Mouse (Mus musculus) bone marrow, adult 2 months (tissue): ENCODE results near the gene Asap3. TPM values are rescaled to one million over a fixed set of nuclear protein-coding genes. Genes with fewer than 3 reads are reported as not detected.
A peak's percentile ranks its signal among the peaks of the same experiment; 100 is the strongest.

Source experiments
- H3K27ac ChIP-seq: fragments of 200-500 bp; 2 replicates; pipeline ENCODE4 v1.5.1; 2012; ENCODE audit warnings: low read depth, mild to moderate bottlenecking, control low read depth, inconsistent platforms, low read length; ENCODE audit not compliant: control insufficient read depth, poor library complexity, insufficient read depth
- H3K4me1 ChIP-seq: fragments of 200-500 bp; 2 replicates; pipeline ENCODE4 v1.6.1; 2011; ENCODE audit warnings: low read length; ENCODE audit not compliant: control insufficient read depth, insufficient read depth
- H3K4me3 ChIP-seq: fragments of 200-500 bp; replicated peaks from 2 replicates; pipeline ENCODE3; 2011; ENCODE audit warnings: mild to moderate bottlenecking, low read depth, low read length, control low read depth; ENCODE audit not compliant: control insufficient read depth
- CTCF ChIP-seq: fragments of 200-500 bp; IDR thresholded peaks from 2 replicates; pipeline ENCODE4 v1.5.1; 2011; ENCODE audit warnings: low read length, control low read depth; ENCODE audit not compliant: control insufficient read depth, insufficient read depth
- POLR2A ChIP-seq: fragments of 200-500 bp; IDR thresholded peaks from 2 replicates; pipeline ENCODE4 v1.6.1; 2011; ENCODE audit warnings: low read depth, mild to moderate bottlenecking, control low read depth, low read length, borderline replicate concordance; ENCODE audit not compliant: control insufficient read depth
- WGBS: fragments of 180-500 bp; shearing (Covaris S2); methylation state at CpG from one replicate; pipeline ENCODE4 v1.1.7; 2018; 5-methylcytosine and 5-hydroxymethylcytosine counted together
- polyA plus RNA-seq: library from polyadenylated mRNA; stranded (reverse); fragments of >200 nt; gene quantifications from 2 replicates; pipeline ENCODE4 v1.2.4, GENCODE M21; 2011; ENCODE audit warnings: low replicate concordance; ENCODE audit not compliant: missing spikeins, insufficient read depth, insufficient read length

The Asap3 gene
- polyA plus RNA-seq, 1 experiment = 0.60 TPM

DNA sequence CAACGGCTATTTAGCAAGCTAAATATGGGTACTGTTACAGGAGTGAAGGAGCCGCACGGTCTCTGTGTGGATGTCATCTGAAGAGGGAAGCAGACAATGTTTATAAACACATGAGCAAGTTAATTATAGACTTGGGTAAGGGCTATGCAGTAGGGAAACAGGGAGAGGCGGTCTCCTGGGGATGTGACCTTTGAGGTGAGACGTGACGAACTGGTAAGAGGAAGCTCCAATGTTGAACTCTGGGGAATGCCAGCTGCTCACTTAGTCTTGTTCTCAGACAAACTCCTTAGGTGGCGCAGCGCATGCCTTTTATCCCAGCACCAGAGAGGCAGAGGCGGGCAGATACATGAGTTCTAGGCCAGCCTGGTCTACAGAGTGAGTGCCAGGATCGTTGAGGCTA, 55.7 kb downstream of the Asap3 start:
- H3K4me1 ChIP-seq = peaks cover under 1% of the 10 kb centered on the region; the same call in 1 of the 2 replicates
- H3K4me3 ChIP-seq = no peak overlapping the region
- TF ChIP-seq POLR2A = no peak
- no peak for TF ChIP-seq CTCF
- no peak overlapping the region for H3K27ac ChIP-seq
- WGBS = 56% methylated on average over 10 of the region's 10 CpGs

DNA sequence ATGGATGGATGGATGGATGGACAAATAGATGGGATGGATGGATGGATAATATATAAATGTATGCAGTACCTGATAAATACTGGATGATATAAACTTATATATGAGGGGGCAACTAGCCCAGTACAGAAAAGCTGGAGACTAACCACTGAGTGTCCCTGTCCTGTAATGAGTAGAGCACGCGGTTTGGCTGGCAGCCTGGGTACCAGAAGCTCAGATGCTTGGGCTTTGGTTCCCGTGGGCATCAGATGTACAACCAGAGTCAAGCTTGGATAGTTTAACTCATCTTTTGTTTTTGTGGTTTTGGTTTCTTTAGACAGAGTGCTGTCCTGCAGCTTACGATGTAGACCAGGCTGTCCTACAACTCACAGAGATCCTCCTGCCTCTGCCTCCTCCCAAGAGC, 57.4 kb downstream of the Asap3 start:
- H3K4me1 ChIP-seq = peaks cover 6% of the 10 kb centered on the region
- TF ChIP-seq CTCF (no peak), POLR2A (no peak)
- no peak overlapping the region for H3K27ac ChIP-seq
- WGBS = 73% methylated on average over 4 of the region's 4 CpGs
- H3K4me3 ChIP-seq = no peak overlapping the region

DNA sequence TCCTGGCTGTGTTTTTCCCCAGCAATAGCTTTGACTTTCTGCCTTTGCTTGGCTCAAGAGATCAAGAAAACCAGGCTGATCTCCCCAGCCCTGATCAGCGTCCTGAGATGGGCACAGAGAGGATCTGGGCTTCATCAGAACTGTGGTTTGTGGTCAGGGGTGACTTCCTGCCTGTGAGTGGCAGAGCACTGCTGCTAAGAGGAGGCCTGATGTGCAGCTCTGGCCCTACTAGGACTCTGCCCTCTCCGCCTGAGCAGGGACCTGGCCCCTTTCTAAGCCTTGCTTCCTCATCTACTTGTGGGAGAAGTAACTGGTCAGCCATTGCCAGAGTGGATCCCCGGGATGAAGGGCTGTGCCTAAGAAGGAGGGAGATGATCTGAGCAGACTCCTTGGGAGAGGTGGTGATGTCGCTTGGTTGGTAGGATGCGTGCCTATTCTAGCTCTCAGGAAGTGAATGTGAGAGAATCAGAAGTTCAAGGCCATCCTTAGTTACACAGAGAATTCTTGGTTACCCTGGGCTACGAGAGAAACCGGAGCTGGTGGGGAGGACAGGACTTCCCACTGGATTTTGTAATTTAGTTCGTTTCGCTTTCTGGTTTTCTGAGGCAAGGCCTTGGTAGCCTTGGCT, 60.7 kb downstream of the Asap3 start:
- 21% methylated on average over 9 of the region's 9 CpGs for WGBS
- Histone ChIP-seq H3K4me1 (peaks cover 6% of the 10 kb centered on the region), H3K4me3 (peak overlapping the region; percentile 3), H3K27ac (peak overlapping the region; percentile 53)
- TF ChIP-seq CTCF = no peak
- TF ChIP-seq POLR2A = no peak

DNA sequence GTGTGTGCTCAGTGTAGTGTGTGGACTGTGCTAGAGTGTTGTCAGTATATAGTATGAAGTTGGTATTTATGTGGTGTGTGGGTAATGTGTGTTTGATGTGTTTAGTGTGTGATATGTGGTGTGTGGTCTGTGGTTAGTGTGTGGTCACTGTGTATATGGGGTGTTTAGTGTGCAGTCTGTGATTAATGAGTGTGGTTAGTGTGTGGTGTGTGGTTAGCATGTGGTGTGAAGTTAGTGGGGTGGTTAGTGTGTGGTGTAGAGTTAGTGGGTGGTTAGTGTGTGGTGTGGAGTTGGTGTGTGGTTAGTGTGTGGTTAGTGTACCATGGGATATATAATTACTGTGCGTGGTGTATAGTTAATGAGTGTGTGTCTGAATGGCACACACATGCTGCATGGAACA, 62.7 kb downstream of the Asap3 start:
- Histone ChIP-seq H3K4me3 (no peak overlapping the region), H3K27ac (no peak overlapping the region), H3K4me1 (peaks cover 6% of the 10 kb centered on the region)
- TF ChIP-seq POLR2A (no peak), CTCF (no peak)
- WGBS = 41% methylated on average over 1 of the region's 1 CpGs

DNA sequence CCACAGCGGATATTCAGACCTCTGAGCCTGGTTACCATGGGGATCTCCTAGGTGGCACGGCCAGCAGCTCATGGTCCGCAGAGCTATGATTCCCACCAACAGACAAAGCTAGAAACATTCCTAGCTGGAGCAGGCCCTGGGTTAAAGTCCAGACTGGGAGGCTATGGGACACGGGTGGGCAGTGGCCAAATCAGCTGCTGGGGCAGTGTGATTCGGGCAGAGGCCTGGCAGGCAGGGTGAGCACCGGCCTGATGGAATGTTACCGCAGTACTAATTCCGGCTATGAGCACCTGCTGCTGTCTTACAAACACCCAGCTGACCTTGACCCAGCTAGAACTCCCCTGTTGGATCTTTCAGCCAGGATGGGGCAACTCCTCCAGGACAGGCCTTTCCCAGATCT, 64.5 kb downstream of the Asap3 start:
- 93% methylated on average over 8 of the region's 8 CpGs for WGBS
- TF ChIP-seq CTCF (no peak), POLR2A (no peak)
- Histone ChIP-seq H3K4me1 (peaks cover 6% of the 10 kb centered on the region), H3K27ac (no peak overlapping the region), H3K4me3 (no peak overlapping the region)

DNA sequence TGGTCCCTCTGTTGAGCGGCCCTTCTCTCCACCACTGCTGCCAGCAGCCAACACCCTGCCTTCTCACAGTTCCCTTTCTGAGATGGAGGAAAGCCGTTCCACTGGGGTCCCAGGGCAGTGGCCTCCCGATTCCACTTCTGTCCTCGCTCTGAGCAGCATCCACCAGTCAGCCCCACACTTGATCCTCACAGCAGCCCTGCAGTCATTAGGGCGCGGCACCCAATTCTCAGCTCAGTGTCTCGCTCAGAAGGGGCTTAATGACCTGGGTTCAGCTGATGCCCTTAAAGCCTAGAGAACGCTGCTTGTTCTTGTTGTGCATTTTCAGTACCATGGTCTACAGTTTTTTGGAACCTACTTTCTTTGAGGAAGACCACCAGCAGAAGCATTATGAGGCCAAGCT, 74.9 kb downstream of the Asap3 start:
- Histone ChIP-seq H3K27ac (no peak overlapping the region), H3K4me3 (no peak overlapping the region), H3K4me1 (no peaks in the 10 kb centered on the region)
- 79% methylated on average over 8 of the region's 8 CpGs for WGBS
- TF ChIP-seq POLR2A = no peak

DNA sequence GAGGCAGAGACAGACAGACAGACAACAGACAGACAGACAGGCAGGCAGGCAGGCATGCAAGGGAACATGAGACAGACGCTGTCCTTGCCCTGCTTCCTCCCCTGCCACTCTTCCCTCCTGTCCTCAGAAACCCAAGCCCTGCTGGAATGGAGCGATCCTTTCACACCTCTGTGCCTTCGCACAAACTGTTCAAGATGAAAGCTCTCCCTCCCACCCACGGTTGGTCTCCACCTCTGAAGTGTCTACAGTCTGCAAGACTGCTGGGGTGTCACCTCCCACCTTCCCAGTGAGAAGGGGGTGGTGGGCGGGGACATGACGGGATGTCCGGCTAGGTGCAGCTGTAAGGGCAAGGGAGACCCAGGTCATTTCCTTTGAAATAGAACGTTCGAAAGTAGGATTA, 75.4 kb downstream of the Asap3 start:
- 75% methylated on average over 9 of the region's 9 CpGs for WGBS
- Histone ChIP-seq H3K4me1 (no peaks in the 10 kb centered on the region), H3K27ac (no peak overlapping the region), H3K4me3 (no peak overlapping the region)
- TF ChIP-seq POLR2A = no peak
- TF ChIP-seq CTCF = no peak

DNA sequence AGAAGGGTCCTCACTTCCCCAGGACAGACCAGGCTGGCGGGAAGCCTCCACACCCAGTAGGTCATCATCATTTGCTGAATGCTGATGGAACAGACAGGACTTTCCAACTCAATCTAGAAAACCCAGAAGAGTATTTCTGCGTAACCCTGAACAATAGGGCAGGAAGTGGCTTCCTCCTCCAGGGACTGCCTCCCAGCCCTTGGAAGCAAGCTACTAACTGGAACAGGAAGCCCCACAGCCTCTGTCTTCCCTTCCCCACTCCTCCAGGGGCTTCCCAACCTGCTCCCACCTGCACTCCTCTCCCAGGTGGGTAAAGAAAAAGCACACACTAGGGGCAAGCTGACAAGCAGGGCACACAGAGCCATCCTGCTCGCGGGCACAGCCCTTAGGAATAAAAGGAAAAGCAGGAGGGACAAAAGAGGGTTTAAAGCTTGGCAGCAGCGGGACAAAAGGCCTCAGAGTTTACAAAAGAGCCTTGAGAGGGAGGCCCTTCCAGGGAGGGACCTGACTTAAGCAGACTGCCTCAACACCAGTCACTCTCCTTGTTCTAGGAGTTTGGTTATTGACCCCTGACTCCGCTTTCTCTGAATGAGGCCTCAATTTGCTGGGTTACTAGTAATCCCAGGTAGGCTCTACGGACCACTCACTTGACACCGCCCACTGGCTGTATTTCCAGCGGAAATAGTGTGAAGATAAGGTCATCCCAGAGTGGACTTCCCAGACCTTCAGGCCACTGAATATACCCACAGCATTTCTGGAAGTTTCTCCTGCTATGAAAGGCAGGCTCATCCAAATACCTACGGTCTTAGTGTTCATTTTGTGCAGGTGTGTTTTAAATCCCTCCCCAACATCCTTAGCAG, 76.7 kb downstream of the Asap3 start:
- H3K4me1 ChIP-seq = no peaks in the 10 kb centered on the region
- TF ChIP-seq CTCF (no peak), POLR2A (no peak)
- no peak overlapping the region for H3K4me3 ChIP-seq
- 77% methylated on average over 10 of the region's 10 CpGs for WGBS
- no peak overlapping the region for H3K27ac ChIP-seq
